Mouse (Mus musculus): ENCODE measurements around the gene Ppp1r3d. TPM values are rescaled to one million over a fixed set of nuclear protein-coding genes. Genes with fewer than 3 reads are reported as not detected.

Gene Ppp1r3d
- total and polyA plus RNA-seq, 3 experiments = not detected

Other genes with a start within 250 kb of the Ppp1r3d start
- gene Sycp2, start 6.8 kb downstream of the Ppp1r3d start, total RNA-seq (2012; rRNA removed) = 0.04 TPM in 1 of 2 replicates, not detected in the other
- not detected in 2 replicates for gene Sycp2, start 6.8 kb downstream of the Ppp1r3d start, total RNA-seq (2014; rRNA removed)
- not detected in 2 replicates for gene Sycp2, start 6.8 kb downstream of the Ppp1r3d start, polyA plus RNA-seq (2012; ENCODE audit: insufficient read length, low read depth)
- gene Fam217b, start 52 bp upstream of the Ppp1r3d start, total RNA-seq (2012; rRNA removed) = 0.04 and 0.08 TPM in 2 replicates
- gene Fam217b, start 52 bp upstream of the Ppp1r3d start, total RNA-seq (2014; rRNA removed) = 0.05 TPM in 1 of 2 replicates, not detected in the other
- not detected in 2 replicates for gene Fam217b, start 52 bp upstream of the Ppp1r3d start, polyA plus RNA-seq (2012; ENCODE audit: insufficient read length, low read depth)
- gene Cdh26, start 16.1 kb upstream of the Ppp1r3d start, total RNA-seq (2012; rRNA removed) = not detected in 2 replicates
- not detected in 2 replicates for gene Cdh26, start 16.1 kb upstream of the Ppp1r3d start, total RNA-seq (2014; rRNA removed)
- gene Cdh26, start 16.1 kb upstream of the Ppp1r3d start, polyA plus RNA-seq (2012; ENCODE audit: insufficient read length, low read depth) = not detected in 2 replicates

Data from CH12.LX (cell line).